Mouse (Mus musculus): ENCODE data around the gene Impdh1.
A peak's percentile ranks its signal among the peaks of the same experiment; 100 is the strongest.

The Impdh1 gene

DNA sequence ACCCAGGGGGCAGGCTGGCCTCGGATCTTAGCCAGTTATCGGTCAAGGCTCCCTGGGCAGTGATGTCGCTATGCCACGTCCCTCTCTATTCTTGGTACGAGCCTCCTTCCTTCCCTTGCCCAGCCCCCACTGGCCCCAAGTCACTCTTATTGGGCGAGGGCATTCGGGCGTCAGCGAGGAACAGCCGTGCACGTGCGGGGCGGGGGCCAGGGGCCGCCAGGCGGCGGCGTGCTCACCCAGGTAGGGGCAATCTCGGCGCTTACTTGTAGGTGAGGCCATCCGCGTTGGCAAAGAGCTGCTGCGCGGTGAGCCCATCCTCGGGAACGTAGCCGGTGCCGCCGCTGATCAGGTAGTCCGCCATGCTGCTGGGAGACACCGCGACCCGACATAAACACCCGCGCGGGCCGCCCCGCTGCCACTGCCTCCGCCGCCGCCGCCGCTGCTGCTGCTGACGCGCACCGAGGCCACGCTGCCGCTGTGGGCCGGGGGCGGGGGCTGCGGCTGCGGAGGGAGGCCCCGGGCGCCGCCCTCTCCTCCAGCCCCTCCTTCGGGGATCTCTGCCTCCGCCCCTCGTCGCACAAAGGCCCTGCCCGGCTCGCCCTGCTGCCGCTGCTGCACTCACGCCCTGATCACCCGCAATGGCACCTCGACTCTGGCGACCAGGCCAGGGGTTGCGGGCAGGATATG is 4.2 kb downstream of the Impdh1 start:
- DNase-seq: peak; percentile 90

DNA sequence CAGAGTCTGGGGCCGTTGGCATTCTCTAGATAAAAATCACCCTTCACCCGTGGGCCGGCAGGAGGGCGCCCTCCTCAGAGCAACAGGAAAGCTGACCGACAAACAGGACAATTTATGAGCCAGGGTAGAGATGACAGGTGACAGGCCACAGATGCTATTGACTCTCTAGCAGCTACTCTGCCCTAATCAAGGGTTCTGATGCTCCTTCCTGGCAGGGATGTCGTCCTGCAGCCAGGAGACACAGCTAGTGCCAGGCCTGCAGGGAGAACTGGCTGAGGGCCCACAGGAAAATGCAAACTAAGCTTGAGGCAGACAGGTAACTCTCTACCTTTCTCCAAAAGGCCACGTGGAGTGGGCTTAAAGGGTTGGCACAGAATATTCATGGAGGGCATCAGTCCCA is 5.0 kb downstream of the Impdh1 start:
- no peak for DNase-seq

DNA sequence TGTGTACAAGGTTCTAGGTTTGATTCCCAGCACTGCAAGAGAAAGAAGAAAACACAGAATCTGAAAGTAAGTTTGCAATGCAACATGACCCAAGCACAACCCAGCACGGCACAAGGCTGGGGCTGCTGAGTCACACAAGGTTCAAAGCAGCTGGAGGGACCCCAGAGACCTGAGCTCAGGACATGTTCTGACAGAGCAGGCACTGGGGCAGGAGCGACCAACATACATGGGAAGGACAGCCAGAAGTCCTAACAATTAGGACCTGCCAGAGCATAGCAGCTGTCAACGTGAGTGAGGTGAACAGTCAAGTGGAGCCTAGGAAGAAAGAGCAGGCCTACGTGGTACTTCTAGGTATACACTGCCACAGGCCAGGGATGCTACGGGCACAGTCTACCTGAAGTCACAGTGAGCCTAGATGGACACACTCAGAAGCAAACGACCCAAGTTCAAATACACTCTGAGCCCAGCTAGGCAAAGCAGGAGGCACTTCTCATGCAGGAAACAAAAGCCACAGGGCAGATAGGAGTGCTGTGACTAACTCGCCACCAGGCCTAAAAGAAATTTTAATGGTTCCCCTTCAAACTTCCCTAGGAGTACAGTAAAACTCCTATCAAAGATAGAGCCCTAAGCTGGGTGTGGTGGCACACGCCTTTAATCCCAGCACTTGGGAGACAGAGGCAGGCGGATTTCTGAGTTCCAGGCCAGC is 5.8 kb downstream of the Impdh1 start:
- DNase-seq: no peak

DNA sequence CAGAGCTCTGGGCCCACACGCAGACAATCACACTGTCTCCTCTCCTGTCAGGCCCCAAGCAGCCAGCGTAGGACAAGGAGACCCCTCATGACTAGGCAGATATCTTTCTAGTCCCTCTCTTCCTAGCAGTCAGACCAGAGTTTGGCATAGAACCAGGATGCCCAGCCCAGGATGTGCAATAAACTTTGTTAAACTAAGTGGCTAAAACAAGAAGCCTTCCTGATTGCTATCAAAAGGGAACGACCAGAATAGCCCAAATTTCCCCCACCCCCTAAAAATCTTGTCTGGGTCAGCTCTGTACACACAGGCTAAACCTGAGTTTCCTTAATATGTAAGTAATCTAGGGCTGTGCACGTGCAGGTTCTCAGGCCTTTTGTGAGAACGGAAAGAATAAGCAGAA is 8.0 kb downstream of the Impdh1 start:
- DNase-seq: no peak

DNA sequence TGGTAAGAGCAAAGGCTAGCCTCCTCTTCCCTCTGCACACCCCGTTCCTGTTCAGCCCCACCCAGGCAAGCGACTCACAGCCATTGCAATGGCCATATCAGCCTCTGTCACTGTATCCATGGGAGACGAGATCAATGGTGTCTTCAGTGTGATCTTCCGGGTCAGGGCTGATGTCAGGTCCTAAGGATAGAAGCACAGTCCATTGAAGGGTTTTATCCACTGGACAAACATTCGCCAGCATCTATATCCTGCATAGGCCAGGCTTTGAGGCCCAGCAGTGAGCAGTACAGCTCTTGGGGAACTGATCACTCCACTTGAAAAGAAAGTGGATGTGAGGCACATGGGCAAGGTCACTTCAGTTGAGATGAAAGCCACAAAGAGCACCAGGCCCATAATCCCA is 9.1 kb downstream of the Impdh1 start:
- no peak for DNase-seq

DNA sequence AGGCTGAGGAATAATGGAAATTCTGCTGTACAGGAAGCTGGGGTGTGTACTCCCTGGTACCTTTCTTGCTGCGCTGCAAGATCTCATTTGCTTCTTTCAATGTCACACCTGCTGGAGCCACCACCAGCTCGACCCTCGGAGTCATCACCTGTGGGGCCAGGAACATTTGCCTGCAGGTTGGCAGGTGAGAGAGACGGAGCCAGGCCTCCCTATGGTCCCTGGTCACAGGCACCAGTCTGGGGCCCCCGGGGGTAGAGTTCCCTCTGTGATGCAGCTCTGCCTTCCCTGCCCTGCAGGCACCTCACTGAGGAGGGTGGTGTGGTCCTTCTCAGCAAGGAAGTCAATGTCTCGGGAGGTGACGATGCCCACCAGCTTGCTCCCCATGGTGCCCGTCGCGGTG is 10.2 kb downstream of the Impdh1 start:
- no peak for DNase-seq

DNA sequence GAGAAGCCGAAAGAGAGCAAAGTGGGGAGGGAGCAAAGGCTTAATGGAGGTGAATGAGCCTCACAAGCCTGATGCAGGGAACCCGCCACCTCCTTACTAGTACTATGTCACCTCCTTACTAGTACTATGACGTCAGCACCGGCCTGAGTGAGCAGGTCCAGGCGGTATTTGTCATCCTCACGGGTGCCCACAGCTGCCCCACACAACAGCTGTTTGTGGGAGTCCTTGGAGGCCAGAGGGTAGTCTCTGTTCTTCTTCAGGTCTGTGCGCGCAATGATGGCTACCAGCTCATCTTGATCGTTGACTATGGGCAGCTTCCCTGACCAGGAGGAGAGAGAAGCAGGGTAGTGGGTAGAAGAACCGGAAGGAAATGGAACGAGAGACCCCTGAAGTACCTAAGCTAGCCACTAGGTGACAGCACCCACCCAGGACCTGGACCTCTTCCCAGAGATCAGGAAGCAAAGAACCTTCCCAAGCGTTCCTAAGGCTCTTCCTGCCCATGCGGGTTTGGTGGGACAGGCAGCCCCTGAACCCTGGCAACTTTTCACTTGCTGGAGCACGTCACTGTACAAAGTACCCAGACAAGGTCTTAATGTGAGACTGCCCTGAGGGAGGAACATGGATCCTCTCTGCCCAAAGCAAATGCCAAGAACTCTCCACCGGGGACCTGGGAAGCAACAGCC is 11.1 kb downstream of the Impdh1 start:
- peak; percentile 59 for DNase-seq

DNA sequence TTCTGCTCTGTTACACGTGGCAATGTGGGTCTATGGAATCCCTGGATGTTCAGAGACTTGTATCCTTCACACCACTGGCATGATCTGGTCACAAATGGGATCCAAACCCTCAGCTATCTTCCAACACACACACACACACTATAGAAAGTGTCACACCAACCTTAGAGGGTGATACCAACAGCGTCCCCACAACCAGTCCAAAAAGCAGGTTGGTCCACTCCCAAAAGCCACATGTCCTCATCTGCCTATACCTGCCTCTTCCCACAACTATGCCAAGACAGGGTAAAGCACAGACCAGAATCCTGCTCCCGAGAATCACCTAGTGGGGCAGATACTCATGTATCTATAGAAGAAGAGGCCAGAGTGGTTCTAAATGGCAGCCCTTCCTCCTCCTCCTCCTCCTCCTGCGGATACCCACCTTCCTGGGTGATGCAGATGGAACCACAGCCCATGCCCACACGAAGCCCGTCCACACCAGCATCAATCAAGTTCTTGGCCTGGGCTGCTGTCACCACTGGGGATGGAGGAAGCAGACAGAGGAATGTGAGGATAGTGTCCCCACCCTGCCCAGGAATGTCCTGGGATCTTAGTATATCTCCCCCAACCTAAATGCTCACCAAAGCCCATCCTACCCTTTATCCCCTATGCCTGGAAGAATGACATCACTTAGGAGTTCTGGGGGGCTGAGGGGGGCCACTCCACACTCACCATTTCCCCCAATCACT is 12.1 kb downstream of the Impdh1 start:
- no peak for DNase-seq

DNA sequence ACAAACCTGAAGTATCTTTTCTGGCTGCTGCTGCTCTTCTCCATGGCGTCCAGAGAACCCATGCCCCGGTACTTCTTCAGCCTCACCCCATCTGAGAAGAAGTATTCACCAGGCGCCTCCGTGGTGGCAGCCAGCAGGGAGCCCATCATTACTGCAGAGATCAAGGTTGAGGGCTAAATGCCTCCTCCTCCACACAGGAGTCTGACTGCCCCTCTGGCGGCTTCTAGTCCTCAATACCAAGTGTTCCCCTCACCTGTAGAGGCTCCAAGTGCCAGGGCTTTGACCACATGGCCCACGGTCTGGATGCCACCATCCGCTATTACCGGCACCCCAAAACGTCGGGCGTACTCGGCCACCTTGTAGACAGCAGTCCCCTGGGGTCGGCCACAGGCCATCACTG is 13.1 kb downstream of the Impdh1 start:
- DNase-seq: no peak

DNA sequence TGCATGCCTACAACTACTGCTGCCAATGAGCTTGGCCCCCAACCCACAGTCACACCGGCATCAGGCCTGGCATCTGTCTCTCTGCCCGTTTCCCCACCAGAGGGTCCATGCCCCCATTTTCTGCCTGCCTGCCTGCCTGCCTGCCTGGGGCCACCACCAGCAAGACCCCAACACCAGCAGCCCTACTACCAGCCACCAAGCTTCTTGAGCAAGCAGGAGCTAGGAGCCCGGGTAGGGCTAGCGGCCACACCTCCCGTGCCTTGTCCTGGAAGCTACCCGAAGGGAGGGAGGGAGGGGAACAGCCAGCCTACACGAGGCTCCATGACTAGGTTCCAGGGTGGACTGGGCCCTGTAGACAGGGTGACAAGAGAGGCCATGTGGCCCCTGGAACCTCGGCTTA is 14.2 kb downstream of the Impdh1 start:
- DNase-seq: no peak

DNA sequence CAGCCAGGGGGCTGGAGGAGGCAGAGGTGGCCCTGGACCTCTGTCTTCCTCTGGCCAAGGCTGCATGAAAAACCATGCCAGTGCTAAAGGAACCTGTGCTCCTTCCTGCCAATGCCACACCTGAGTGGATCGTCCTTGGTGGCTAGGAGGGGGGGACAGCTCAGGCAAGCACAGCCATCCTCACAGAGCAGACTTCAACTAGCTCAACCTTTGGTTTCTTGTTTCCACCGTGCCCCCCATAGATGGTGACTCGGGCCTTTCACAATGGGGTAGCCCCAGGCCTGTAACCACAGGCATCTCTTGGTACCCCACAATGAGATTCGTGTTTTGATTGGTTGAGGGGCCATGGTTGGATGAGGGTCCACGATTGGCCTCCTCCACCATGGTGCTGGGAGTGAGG is 14.8 kb downstream of the Impdh1 start:
- no peak for DNase-seq

DNA sequence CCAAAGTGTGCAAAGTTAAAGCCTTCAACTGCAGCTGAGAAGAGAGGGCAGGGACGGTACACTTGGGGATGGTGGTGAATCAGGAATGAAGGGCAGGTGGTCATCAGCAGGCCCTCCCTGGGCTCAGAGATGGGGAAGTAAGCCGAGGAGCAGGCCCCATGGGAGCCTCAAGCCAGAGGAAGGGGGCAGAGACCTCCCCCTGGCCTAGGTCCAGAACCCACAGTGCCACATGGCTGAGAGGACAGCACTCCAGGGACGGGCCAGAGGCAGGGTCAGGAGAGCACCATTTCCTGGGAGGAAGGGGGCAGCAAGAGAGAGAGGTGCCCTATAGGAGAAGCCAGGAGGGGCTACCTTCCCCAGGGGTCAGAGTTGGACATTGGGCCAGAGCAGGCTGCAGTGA is 15.7 kb downstream of the Impdh1 start:
- no peak for DNase-seq

DNA sequence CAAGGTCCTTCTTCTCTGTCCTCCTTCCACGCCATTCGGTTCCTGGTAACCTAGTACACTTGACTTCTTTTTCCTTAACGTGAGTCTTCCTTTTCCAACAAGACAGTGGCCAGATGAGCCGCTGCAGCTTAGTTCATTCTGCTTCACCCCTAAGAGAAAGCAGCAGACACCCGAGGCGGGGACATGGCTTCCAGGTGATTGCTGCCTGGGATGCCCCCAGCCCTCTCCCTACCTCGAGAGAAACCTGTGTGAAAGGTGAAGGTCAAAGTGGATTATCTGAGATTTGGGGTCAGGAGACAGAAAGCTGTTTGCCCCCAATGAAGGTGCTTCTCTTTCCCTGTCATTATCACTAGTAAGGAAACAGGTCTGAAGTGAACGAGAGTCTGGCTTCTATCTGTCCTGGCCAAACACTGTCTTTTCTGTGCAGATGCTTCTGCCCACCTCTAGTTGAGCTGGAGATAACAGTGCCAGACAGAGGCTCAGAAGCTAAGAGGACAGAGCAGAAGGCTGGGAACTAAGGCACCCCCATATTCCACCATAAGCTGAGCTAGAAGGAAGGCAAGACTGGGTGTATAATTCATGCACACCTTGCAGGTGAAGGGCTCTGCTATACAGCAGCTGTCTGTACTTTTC is 16.8 kb downstream of the Impdh1 start:
- no peak for DNase-seq

DNA sequence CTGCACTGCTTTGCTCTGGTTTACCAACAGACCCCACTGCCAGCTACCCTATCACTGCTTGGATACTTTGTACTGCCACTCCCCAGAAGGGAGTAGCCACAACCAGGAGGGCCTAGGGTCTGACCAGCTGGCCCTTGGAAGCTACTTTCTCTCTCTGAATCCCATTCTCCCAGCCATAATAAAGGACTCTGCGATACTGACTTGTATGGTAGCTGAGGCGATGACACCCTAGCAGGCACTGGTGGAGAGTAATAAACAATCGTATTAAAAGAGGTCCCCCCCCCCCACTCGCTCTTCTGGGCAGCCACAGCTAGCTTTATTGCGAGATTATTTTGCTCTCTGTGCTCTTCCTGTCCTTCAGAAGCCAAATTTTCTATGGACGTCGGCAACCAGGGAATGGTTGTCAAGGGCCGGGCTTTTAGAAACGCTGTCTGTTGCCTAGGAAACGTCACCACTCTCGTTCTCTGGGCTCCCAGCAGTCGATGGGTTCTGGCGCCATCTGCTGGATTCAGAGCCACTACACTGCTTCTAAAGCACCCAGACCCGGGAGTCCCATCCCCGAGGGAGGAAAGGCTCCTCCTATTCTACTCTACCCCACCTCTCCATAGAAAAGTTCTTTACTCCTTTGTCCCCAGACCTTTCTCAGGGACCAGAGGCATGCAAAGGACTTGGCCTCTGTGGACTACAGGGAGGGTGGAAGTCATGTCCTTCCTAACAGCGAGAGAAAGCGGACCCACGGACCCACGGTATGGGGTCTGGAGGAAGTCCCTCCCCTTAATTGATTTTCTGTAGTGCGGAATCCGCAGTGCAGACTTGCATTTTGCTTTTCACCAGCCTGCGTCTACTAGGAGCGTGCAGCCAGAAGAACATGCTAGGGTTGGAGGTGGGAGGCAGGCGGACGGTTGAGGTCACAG is 17.6 kb downstream of the Impdh1 start:
- DNase-seq: peak; percentile 81

DNA sequence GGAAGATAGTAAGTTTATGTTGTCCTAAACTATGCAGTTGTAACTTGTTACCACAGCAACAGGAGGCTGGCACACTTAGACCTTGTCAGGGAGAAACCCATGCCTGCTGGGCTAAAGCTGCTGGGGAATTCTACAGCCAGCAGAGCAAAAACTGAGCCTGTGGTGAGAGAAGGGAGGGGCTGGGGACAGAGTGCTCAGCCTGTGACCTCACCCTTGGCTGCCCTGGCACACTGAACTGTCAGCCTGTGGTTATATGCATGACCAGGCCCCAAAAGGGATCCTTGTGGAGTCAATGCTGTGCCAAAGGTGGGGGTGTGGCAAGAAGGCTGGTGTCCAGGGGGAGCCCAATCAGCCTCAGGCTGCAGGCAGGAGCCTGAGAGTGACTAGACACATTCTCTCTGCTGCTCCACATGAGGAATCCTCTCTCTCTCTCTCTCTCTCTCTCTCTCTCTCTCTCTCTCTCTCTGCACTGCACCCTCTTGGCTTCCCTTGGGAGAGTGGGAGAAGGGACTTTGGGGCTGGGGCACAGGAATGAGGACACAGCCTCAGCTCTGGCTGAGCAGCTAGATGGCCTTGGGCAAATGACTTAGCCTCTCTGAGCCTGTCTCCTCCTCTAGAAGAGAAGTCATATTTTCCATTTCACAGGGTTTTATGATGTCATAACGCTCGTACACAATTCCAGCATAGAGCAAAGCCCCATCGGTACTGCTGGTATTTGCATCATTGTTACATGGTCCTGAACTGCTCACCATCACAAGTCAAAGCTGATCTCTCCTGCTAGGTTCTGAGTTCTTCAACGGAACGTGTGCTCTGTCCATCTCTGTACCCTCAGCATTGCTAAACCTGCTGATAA is 20.1 kb downstream of the Impdh1 start:
- DNase-seq: no peak

DNA sequence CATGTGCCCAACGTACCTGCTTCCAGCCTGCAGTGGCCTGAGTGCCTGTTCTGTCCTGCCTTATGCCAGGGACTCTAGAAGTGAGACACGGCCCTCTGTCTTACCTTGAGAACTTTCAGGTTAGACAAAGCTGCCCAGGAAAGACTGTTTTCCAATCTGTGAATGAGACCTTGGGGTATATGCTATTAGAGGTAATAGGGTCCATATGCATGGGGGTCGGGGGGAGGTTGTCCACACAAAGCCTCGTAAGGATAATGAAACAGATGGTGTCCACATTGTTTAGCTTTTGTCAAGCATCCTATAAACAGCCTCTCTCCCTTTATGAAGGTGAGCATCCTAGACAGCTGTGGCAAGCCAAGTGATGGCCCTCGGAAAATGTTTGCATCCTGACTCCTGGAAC is 21.0 kb downstream of the Impdh1 start:
- DNase-seq: no peak

DNA sequence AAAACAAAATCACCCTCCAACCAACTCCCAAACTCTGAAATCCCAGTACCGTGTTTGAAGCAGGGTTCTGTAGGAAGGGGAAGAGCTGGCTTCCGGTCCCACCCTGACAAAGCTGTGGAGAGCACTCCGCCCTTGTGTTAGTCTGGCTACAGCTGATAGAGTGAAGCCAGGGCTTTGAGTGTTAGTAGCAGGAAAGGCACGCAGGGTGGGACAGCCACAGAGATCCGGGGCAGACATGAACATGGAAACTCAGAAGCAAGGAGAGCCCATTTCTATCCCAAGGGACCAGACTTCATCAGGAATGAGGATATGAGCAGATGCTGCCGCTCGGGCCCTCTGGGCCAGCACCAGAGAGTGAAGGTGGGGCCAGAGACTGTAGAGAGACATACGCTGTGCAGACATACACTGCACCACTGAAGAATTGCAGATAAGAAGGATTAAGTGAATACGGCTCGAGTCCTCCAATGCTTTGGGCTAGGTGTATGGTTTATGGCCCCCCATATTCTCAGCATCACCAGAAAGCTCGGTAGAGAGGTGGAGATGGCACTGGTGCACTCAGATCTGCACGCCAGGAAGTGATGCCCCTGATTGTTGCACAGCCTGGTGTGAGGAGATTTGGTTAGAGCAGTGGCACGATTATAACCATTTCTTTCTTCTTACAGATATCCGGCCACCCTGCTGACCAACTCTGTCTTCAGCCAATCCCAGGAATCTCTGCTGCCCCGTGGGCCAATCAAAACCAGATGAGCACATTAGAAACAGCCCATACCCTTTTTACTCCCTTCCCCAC is 22.0 kb downstream of the Impdh1 start:
- DNase-seq: no peak

DNA sequence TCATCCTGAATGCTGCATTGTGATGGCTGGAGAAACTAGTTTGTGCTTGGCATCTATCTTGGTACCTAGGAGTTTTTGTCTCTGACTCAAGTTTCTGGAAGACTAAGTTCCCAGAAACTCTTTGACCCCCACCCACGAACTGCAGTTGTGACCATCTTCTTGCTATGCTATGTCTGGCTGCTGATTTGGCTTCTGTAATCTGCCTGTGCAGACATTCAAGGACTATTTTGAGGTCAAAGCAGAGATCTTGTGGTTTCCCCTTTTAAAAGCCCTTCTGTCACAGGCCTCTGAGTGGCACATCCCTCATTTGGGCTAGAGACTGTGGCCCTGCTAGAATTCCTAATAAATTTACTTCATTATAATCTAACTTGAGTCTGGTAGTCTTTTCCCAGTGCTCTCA is 28.2 kb downstream of the Impdh1 start:
- DNase-seq: no peak

DNA sequence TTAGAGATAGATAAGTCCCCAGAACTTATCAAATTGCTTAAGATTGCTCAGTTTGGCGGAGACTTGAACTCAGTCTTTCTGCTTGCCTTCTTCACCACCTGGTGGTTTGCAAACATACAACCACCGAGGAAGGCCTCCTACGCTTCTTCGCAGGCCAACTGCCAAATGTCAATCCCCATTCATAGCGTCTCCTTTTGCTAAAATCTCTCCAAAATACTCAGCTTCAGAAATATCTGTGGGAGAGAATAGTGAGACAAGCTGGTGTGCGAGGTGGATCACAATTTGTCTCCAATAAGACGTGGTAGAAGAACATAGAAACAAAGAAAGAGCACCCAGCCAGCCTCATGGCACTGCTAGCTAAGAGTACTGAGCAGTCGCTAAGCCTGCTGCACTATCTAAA is 36.3 kb downstream of the Impdh1 start:
- DNase-seq: no peak
